Mouse (Mus musculus) layer of hippocampus, adult 11-12 months (tissue): ENCODE measurements around the gene Hps1.

Experiments
- DNase-seq: peaks from one replicate; pipeline ENCODE4 v3.0.0; 2022; ENCODE audit warnings: low spot score

Gene Hps1

DNA sequence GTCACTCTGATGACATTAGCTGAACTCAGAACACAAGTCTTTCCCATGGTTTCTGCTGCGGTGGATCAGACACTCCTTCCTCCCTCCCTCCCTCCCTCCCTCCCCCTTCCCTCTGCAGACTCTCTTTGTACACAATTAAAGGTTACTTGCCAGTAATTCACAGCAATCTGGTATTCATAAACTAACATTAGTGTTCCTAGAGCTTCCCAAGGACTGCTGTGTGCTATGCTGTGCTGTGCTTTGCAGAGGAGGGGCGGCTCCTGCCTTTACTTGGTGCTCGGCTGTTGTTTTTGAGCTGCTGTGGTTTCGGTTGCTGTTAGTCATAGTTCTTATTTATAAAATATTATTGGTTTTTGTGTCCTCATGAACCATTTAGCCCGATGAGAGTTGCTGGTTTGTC is 62.1 kb downstream of the Hps1 start:
- no peak for DNase-seq

DNA sequence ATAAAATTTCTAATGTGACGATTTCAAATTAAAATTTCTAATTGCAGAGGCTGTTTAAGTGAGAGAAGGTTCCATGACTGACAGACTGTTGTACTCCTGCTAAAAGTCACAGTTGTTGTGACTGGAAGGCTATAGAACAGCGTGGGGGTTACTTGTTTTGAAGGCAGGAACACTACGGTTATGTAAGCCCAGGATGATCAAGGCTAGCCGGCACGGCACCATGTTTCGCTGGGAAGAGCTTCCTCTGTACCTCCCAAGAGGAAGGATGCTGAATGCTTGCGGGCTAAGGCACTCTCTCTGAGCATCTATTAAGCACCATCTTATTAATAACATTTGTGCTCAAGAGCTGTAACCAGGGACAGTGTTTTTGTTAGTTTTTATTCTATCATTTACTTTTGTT is 63.3 kb downstream of the Hps1 start:
- DNase-seq, result peak; percentile 62

DNA sequence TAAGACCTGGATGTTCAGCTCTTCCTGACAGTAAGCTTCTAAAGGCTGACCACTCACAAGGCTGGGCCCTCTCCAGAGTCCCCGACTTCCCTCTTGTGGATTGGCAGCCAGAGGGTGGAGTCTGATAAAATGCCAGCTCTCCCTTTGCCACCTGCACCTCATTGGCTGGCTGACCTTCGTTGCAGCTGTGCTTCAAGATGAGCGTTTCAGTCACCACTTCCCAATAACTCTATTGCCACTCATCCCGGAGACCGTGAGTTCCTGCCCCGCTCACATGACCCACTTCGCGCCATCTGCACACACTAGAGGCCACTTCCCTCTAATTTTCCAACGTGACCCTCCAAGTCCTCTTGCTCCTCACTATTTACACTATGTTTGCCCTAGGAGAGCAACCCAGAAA is 66.0 kb downstream of the Hps1 start:
- no peak for DNase-seq
